Mouse (Mus musculus): ENCODE measurements at regions not wholly inside any gene's neighbourhood (a gene's known extent, or its start where the extent isn't known, plus 50 kb on each side); places are given as distances from the start of the nearest gene placed in this dataset.

DNA sequence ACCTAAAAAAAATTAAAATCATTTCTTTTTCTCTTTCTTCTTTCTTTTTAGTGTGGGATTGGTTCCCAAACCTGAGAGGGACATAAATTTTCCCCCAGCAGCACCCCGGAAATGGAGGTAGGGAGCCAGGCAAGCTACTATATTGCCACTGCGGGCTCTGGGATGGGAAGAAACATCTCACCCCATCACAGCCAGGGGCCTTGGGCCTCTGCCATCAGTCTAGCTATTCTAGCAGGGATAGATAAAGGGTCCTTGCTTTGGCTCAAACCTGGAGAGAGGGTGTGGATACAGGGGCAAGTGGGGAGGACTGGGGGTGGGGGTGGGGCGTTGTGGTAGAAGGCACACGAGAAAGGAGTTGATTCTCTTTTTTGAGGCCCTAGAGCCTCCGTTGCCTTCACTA, 116.3 kb upstream of the Lhx1 start:
- Histone ChIP-seq H3K4me1 (ENCODE audit: control insufficient read depth, insufficient read depth, low read length) (no peaks in the 10 kb centered on the region), H3K27me3 (replicated peaks; ENCODE audit: control insufficient read depth, insufficient read depth, low read length) (no peaks in the 10 kb centered on the region), H3K4me3 (ENCODE audit: insufficient read depth, low read depth, low read length) (no peak overlapping the region), H3K27ac (ENCODE audit: insufficient read depth, low read depth, low read length) (no peak overlapping the region), H3K36me3 (ENCODE audit: control insufficient read depth, insufficient read depth, low read length) (no peaks in the 10 kb centered on the region)
- no peak for DNase-seq
- 29% methylated on average over 5 of the region's 5 CpGs for WGBS
- no peak for TF ChIP-seq CTCF (conservative IDR thresholded peaks at IDR 0.05; ENCODE audit: insufficient read depth, insufficient read length, low read depth, low read length)

DNA sequence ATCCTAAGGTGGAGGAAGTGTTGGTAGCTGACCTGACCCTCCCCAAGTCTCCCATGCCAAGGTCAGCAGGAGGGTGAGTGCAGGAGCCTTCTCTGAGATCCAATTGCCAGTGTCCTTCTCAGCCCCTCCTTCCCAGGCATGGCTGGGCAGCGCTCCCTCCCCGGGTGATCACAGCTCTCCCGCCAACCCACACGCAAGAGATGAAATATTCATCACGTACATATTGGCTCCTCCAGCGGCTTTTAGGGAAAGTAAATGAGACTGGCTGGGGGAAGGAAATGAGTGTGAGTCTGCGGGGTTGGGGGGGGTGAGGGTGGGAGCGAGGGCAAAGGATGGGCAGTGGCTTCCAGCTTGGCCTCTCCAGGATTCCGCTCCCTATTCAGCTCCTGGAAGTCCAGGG, 113.0 kb upstream of the Lhx1 start:
- TF ChIP-seq CTCF (conservative IDR thresholded peaks at IDR 0.05; ENCODE audit: insufficient read depth, insufficient read length, low read depth, low read length) (no peak), POLR2A (IDR thresholded peaks at IDR 0.05; ENCODE audit: low read depth, low read length) (no peak)
- DNase-seq = no peak
- Histone ChIP-seq H3K27me3 (replicated peaks; ENCODE audit: control insufficient read depth, insufficient read depth, low read length) (no peaks in the 10 kb centered on the region), H3K27ac (ENCODE audit: insufficient read depth, low read depth, low read length) (no peak overlapping the region), H3K4me3 (ENCODE audit: insufficient read depth, low read depth, low read length) (no peak overlapping the region), H3K4me1 (ENCODE audit: control insufficient read depth, insufficient read depth, low read length) (no peaks in the 10 kb centered on the region), H3K36me3 (ENCODE audit: control insufficient read depth, insufficient read depth, low read length) (no peaks in the 10 kb centered on the region)
- 20% methylated on average over 9 of the region's 9 CpGs for WGBS

DNA sequence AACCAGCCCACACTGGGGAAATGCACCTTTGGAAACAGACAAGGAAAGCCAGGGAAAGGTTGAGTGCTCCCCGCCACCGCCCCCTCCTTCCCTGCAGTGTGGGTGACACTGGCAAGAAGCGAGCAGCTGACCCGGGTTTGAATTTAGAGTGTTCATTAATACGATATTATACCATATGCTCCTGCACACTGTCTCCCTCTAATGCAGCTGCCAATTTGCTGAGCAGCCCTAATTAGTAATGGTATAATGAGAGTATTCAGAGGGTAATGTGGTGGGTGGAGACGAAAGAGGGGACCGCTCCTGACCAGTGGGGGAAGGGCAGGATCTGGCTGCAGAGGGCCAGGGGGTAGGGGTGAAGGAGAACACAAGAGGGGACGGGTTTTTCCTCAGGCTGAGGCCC, 111.9 kb upstream of the Lhx1 start:
- WGBS = 58% methylated on average over 8 of the region's 8 CpGs
- H3K27me3 ChIP-seq (replicated peaks; ENCODE audit: control insufficient read depth, insufficient read depth, low read length) = no peaks in the 10 kb centered on the region
- no peak overlapping the region for H3K27ac ChIP-seq (ENCODE audit: insufficient read depth, low read depth, low read length)
- TF ChIP-seq CTCF (conservative IDR thresholded peaks at IDR 0.05; ENCODE audit: insufficient read depth, insufficient read length, low read depth, low read length) (no peak), POLR2A (IDR thresholded peaks at IDR 0.05; ENCODE audit: low read depth, low read length) (no peak)
- no peak overlapping the region for H3K4me3 ChIP-seq (ENCODE audit: insufficient read depth, low read depth, low read length)
- H3K36me3 ChIP-seq (ENCODE audit: control insufficient read depth, insufficient read depth, low read length) = no peaks in the 10 kb centered on the region
- H3K4me1 ChIP-seq (ENCODE audit: control insufficient read depth, insufficient read depth, low read length) = no peaks in the 10 kb centered on the region
- DNase-seq = peak; percentile 27

DNA sequence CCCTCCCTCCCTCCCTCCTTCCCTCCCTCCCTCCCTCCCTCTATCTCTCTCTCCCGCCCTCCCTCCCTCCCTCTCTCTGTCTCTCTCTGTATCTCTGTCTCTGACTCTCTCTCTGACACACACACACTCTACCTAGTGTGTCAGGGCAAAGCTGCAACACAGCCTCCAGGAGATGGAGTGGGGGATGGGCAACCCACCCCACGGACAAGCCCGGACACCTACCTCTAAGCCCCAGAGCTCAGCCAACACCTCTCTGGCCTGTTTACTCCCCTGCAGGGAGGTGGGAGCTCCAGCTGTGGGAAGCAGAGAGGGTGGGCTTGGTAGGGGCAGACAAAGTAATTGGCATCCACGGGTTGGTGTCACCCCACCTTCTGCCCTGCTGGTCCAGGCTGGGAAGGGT, 109.7 kb upstream of the Lhx1 start:
- Histone ChIP-seq H3K4me1 (ENCODE audit: control insufficient read depth, insufficient read depth, low read length) (no peaks in the 10 kb centered on the region), H3K27ac (ENCODE audit: insufficient read depth, low read depth, low read length) (no peak overlapping the region), H3K4me3 (ENCODE audit: insufficient read depth, low read depth, low read length) (no peak overlapping the region), H3K27me3 (replicated peaks; ENCODE audit: control insufficient read depth, insufficient read depth, low read length) (no peaks in the 10 kb centered on the region), H3K36me3 (ENCODE audit: control insufficient read depth, insufficient read depth, low read length) (no peaks in the 10 kb centered on the region)
- DNase-seq = no peak
- no peak for TF ChIP-seq POLR2A (IDR thresholded peaks at IDR 0.05; ENCODE audit: low read depth, low read length)
- no peak for TF ChIP-seq CTCF (conservative IDR thresholded peaks at IDR 0.05; ENCODE audit: insufficient read depth, insufficient read length, low read depth, low read length)
- 35% methylated on average over 3 of the region's 4 CpGs for WGBS

GRCm38 (mm10) chr11:84633300-84633699, 108.0 kb upstream of the Lhx1 start:
- Histone ChIP-seq H3K4me3 (ENCODE audit: insufficient read depth, low read depth, low read length) (no peak overlapping the region), H3K4me1 (ENCODE audit: control insufficient read depth, insufficient read depth, low read length) (no peaks in the 10 kb centered on the region), H3K27ac (ENCODE audit: insufficient read depth, low read depth, low read length) (0 out of 2 replicates have a peak overlapping the region, but pooled peaks have one; percentile 8), H3K27me3 (replicated peaks; ENCODE audit: control insufficient read depth, insufficient read depth, low read length) (no peaks in the 10 kb centered on the region), H3K36me3 (ENCODE audit: control insufficient read depth, insufficient read depth, low read length) (no peaks in the 10 kb centered on the region)
- 25% methylated on average over 8 of the region's 8 CpGs for WGBS
- TF ChIP-seq CTCF (conservative IDR thresholded peaks at IDR 0.05; ENCODE audit: insufficient read depth, insufficient read length, low read depth, low read length) (no peak), POLR2A (IDR thresholded peaks at IDR 0.05; ENCODE audit: low read depth, low read length) (no peak)
- peak; percentile 78 for DNase-seq

DNA sequence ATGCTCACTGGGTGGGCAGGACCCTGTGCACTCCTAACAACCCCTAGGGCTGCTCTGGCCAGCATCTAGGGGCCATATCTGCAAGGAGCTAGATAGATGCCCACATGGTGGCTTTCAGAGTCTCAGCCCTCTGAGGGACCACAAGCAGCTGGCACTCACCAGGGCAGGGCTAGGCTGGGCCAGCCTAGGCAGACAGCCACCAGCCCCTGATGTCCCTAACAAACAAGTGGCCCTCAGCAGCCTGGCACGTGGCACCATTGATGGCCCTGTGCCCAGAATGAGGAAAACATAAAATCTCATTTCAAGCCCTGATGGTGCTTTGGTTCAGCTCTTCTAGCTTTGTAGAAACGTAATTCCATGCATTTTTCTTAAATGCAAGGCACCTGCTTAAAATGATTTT, 102.8 kb upstream of the Lhx1 start:
- TF ChIP-seq CTCF (conservative IDR thresholded peaks at IDR 0.05; ENCODE audit: insufficient read depth, insufficient read length, low read depth, low read length) (no peak), POLR2A (IDR thresholded peaks at IDR 0.05; ENCODE audit: low read depth, low read length) (no peak)
- Histone ChIP-seq H3K36me3 (ENCODE audit: control insufficient read depth, insufficient read depth, low read length) (no peaks in the 10 kb centered on the region), H3K27ac (ENCODE audit: insufficient read depth, low read depth, low read length) (peak overlapping the region; percentile 36; the same call in 1 of the 2 replicates), H3K27me3 (replicated peaks; ENCODE audit: control insufficient read depth, insufficient read depth, low read length) (no peaks in the 10 kb centered on the region), H3K4me1 (ENCODE audit: control insufficient read depth, insufficient read depth, low read length) (0 out of 2 replicates have a peak, but pooled peaks cover 7% of the 10 kb centered on the region), H3K4me3 (ENCODE audit: insufficient read depth, low read depth, low read length) (no peak overlapping the region)
- WGBS = 38% methylated on average over 2 of the region's 2 CpGs
- peak; percentile 85 for DNase-seq

GRCm38 (mm10) chr11:84627685-84628084, 102.3 kb upstream of the Lhx1 start:
- peak; percentile 65 for DNase-seq
- no peaks in the 10 kb centered on the region for H3K27me3 ChIP-seq (replicated peaks; ENCODE audit: control insufficient read depth, insufficient read depth, low read length)
- H3K27ac ChIP-seq (ENCODE audit: insufficient read depth, low read depth, low read length) = peak overlapping the region; percentile 36; the same call in 1 of the 2 replicates
- H3K36me3 ChIP-seq (ENCODE audit: control insufficient read depth, insufficient read depth, low read length) = no peaks in the 10 kb centered on the region
- H3K4me3 ChIP-seq (ENCODE audit: insufficient read depth, low read depth, low read length) = no peak overlapping the region
- TF ChIP-seq CTCF (conservative IDR thresholded peaks at IDR 0.05; ENCODE audit: insufficient read depth, insufficient read length, low read depth, low read length) = no peak
- TF ChIP-seq POLR2A (IDR thresholded peaks at IDR 0.05; ENCODE audit: low read depth, low read length) = no peak
- 32% methylated on average over 11 of the region's 11 CpGs for WGBS
- 0 out of 2 replicates have a peak, but pooled peaks cover 7% of the 10 kb centered on the region for H3K4me1 ChIP-seq (ENCODE audit: control insufficient read depth, insufficient read depth, low read length)

All from kidney, adult 2 months (tissue).